Mouse (Mus musculus): ENCODE data around the gene Ptpn7.

DNA sequence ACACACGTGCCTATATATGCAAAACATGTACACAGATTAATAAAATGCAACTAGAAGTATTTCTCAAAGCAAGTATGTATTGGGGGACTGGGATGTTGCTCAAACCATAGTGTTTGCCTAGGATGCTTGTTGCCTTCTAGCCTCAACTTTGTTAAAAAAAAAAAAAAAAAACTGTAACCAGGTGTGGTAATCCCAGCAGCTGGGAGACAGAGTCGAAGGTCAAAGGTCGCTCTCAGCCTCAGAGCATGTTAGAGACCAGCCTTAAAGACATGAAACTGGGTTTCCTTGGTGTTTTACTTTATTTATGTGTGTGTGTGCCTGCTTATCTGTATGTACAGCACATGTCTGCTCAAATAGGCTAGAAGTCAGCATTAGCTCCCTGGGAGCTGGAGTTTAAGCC lies 42.7 kb downstream of the Ptpn7 start:
- TF ChIP-seq CTCF (conservative IDR thresholded peaks at IDR 0.05; ENCODE audit: insufficient read depth, insufficient read length, low read depth, low read length) (no peak), POLR2A (IDR thresholded peaks at IDR 0.05; ENCODE audit: low read depth, low read length) (no peak)
